8 mouse cellular contexts compared by ENCODE assay signal in the genomic region with DNA sequence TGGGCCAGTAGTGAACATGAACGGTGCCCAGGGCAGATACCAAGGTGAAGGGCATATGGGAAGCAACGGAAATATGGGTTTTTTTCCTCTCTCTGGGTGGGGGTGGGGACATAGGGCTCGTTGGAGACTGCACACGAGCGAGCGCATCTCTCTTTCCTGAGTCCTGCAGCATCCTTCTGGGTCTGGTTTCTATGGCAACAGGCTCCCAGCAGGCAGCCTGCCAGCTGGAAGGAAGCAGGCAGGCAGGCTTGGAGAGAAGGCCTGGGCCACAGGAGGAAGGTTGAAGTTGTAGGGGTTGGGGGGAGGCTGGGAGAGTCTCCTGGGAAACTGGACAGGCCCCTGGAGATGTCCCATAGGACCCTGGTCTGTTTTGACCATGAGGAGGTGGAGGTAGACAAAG. TPM values are rescaled to one million over a fixed set of nuclear protein-coding genes. Genes with fewer than 3 reads are reported as not detected.
A peak's percentile ranks its signal among the peaks of the same experiment; 100 is the strongest.
DNase-seq lines count a peak whose midpoint lies in the region; ATAC-seq and TF ChIP-seq lines count a peak whose summit lies in the region.

No protein-coding gene starts in this region.

- peak; percentile 91 for DNase-seq in cerebellum, adult 9-10 months
- DNase-seq in frontal cortex, adult 2 months (ENCODE audit: extremely low spot score in 1 of 2, low spot score in 1 of 2), result peak; percentile 72 to 90
- DNase-seq in left cerebral cortex, adult 2 months (ENCODE audit: extremely low spot score in 1 of 2, low spot score in 2 of 2), result peak; percentile 79 to 83
- DNase-seq in retina, postnatal 1 day, result peak; percentile 93
- no peak for DNase-seq in natural killer cell, adult 2 months (ENCODE audit: low spot score in 2 of 2)
- no peak for DNase-seq in thymus, postnatal 4 days
- DNase-seq in lung, postnatal 0 days (ENCODE audit: low spot score), result no peak
- DNase-seq in spleen, adult 18-20 months, result no peak

- H3K4me3 ChIP-seq in left cerebral cortex, adult 2 months, result no peak overlapping the region
- no peak overlapping the region for H3K4me3 ChIP-seq in lung, postnatal 0 days (ENCODE audit: low read depth, low read length)

- no peak for TF ChIP-seq EP300 in lung, postnatal 0 days (IDR thresholded peaks at IDR 0.05)

- intact Hi-C loops in left cerebral cortex, adult 2 months (cut with DNase I), result no loop called here

- peaks cover 5% of the 10 kb centered on the region; the same call in 1 of the 2 replicates for H3K4me1 ChIP-seq in lung, postnatal 0 days (ENCODE audit: insufficient read depth, low read depth, low read length)

- no peak for TF ChIP-seq CTCF in left cerebral cortex, adult 2 months (IDR thresholded peaks at IDR 0.05)
- no peak for TF ChIP-seq CTCF in lung, postnatal 0 days (IDR thresholded peaks at IDR 0.05)

- no peak overlapping the region for H3K4me2 ChIP-seq in lung, postnatal 0 days (replicated peaks; ENCODE audit: low read depth, low read length)

- peak overlapping the region; percentile 79 for H3K27ac ChIP-seq in left cerebral cortex, adult 2 months
- no peak overlapping the region for H3K27ac ChIP-seq in lung, postnatal 0 days (ENCODE audit: low read length)

- 42% methylated on average over 6 of the region's 6 CpGs for WGBS in lung, postnatal 0 days

- no peaks in the 10 kb centered on the region for H3K36me3 ChIP-seq in lung, postnatal 0 days (ENCODE audit: insufficient read depth, low read length)

- H3K27me3 ChIP-seq in lung, postnatal 0 days (replicated peaks; ENCODE audit: insufficient read depth, low read length), result 0 out of 2 replicates have a peak, but pooled peaks cover 4% of the 10 kb centered on the region

- no peak for ATAC-seq in lung, postnatal 0 days

- H3K9me3 ChIP-seq in lung, postnatal 0 days (ENCODE audit: low read length), result no peaks in the 10 kb centered on the region

- H3K9ac ChIP-seq in lung, postnatal 0 days (replicated peaks; ENCODE audit: low read depth), result no peak overlapping the region

RNA-seq across cellular contexts. Expression of gene Smim12, which starts 11.6 kb away (rescaled TPM):
- 75.6 and 76.0 TPM in 2 replicates for polyA plus RNA-seq in frontal cortex, adult 2 months (2012; rRNA removed)
- 10 to 100 TPM; 52.1 to 54.0 TPM for total RNA-seq in left cerebral cortex, adult 2 months (2021)
- 60.4 and 66.1 TPM in 2 replicates for polyA plus RNA-seq in lung, postnatal 0 days (2015; fragmentation: Nextera tagmentation; extraction: Ambion mirVana)

Comparison
In these comparisons a context has a peak if more than half of its experiments do, and no peak if none do; other contexts are left out.
1. DNase-seq: peak in cerebellum, adult 9-10 months (single experiment), frontal cortex, adult 2 months (2 of 2), left cerebral cortex, adult 2 months (2 of 2) and retina, postnatal 1 day (single experiment); none in natural killer cell, adult 2 months (0 of 2), thymus, postnatal 4 days (single experiment), lung, postnatal 0 days (single experiment) and spleen, adult 18-20 months (0 of 2).